Mouse (Mus musculus): Measurements from ENCODE around the gene Enthd1.
"Not testable (repeated sequence)": the region's sequence is repeated elsewhere in the genome, so short reads cannot be mapped to it uniquely, and the experiment has no call there.

Gene Enthd1

GRCm38 (mm10) chr15:80538075-80538474 lies 26.9 kb downstream of the Enthd1 start:
- DNase-seq (ENCODE audit: low spot score) = no peak

GRCm38 (mm10) chr15:80536051-80536450 lies 28.9 kb downstream of the Enthd1 start:
- no peak for DNase-seq (ENCODE audit: low spot score)

GRCm38 (mm10) chr15:80533274-80533673 lies 31.7 kb downstream of the Enthd1 start:
- no peak for DNase-seq (ENCODE audit: low spot score)

GRCm38 (mm10) chr15:80532281-80533072 lies 32.5 kb downstream of the Enthd1 start:
- no peak for DNase-seq (ENCODE audit: low spot score)

GRCm38 (mm10) chr15:80531026-80531425 lies 33.9 kb downstream of the Enthd1 start:
- DNase-seq (ENCODE audit: low spot score) = no peak

GRCm38 (mm10) chr15:80529955-80530869 lies 34.7 kb downstream of the Enthd1 start:
- DNase-seq (ENCODE audit: low spot score) = no peak

- DNase-seq (ENCODE audit: low spot score) = no peak
Observed at GRCm38 (mm10) chr15:80521661-80522388, 43.1 kb downstream of the Enthd1 start.

- no peak for DNase-seq (ENCODE audit: low spot score)
Observed at GRCm38 (mm10) chr15:80519931-80520330, 45.0 kb downstream of the Enthd1 start.

- no peak for DNase-seq (ENCODE audit: low spot score)
Observed at GRCm38 (mm10) chr15:80518567-80519223, 46.3 kb downstream of the Enthd1 start.

- DNase-seq (ENCODE audit: low spot score) = no peak
Observed at GRCm38 (mm10) chr15:80517996-80518395, 47.0 kb downstream of the Enthd1 start.

- no peak for DNase-seq (ENCODE audit: low spot score)
Observed at GRCm38 (mm10) chr15:80516525-80516924, 48.4 kb downstream of the Enthd1 start.

GRCm38 (mm10) chr15:80505086-80505485 lies 59.9 kb downstream of the Enthd1 start:
- DNase-seq (ENCODE audit: low spot score) = no peak

- not testable (repeated sequence) for DNase-seq (ENCODE audit: low spot score)
Observed at GRCm38 (mm10) chr15:80503155-80503554, 61.8 kb downstream of the Enthd1 start.

GRCm38 (mm10) chr15:80502741-80503140 lies 62.2 kb downstream of the Enthd1 start:
- no peak for DNase-seq (ENCODE audit: low spot score)

GRCm38 (mm10) chr15:80501106-80502096 lies 63.6 kb downstream of the Enthd1 start:
- DNase-seq (ENCODE audit: low spot score) = no peak

GRCm38 (mm10) chr15:80500426-80500825 lies 64.5 kb downstream of the Enthd1 start:
- no peak for DNase-seq (ENCODE audit: low spot score)

GRCm38 (mm10) chr15:80497733-80498132 lies 67.2 kb downstream of the Enthd1 start:
- not testable (repeated sequence) for DNase-seq (ENCODE audit: low spot score)

GRCm38 (mm10) chr15:80491505-80491904 lies 73.5 kb downstream of the Enthd1 start:
- no peak for DNase-seq (ENCODE audit: low spot score)

GRCm38 (mm10) chr15:80490151-80490550 lies 74.8 kb downstream of the Enthd1 start:
- DNase-seq (ENCODE audit: low spot score) = no peak

GRCm38 (mm10) chr15:80488658-80489057 lies 76.3 kb downstream of the Enthd1 start:
- no peak for DNase-seq (ENCODE audit: low spot score)
